Mouse (Mus musculus) neural tube, embryonic 14.5 days (tissue): ENCODE results near the gene Ccna1. TPM values are rescaled to one million over a fixed set of nuclear protein-coding genes. Genes with fewer than 3 reads are reported as not detected.

Experiments
- ATAC-seq: fragments of 200-750 bp; cut with Nextera tagmentation; 2 replicates; pipeline ENCODE4 v1.8.0; 2017; ENCODE audit warnings: low read depth, mild to moderate bottlenecking, moderate TSS enrichment, moderate library complexity
- H3K27ac ChIP-seq: fragments of 300-500 bp; sonication (generic); 2 replicates; pipeline ENCODE4 v1.5.1; 2014; ENCODE audit warnings: low read depth, mild to moderate bottlenecking, control low read depth, low read length, moderate library complexity, mixed read lengths
- H3K27me3 ChIP-seq: fragments of 300-500 bp; sonication (generic); 2 replicates; pipeline ENCODE4 v1.6.1; 2014; ENCODE audit warnings: low read length; ENCODE audit not compliant: control insufficient read depth, insufficient read depth
- H3K36me3 ChIP-seq: fragments of 300-500 bp; sonication (generic); 2 replicates; pipeline ENCODE4 v1.6.1; 2014; ENCODE audit warnings: low read length, mixed read lengths; ENCODE audit not compliant: control insufficient read depth, insufficient read depth
- H3K4me1 ChIP-seq: fragments of 300-500 bp; sonication (generic); 2 replicates; pipeline ENCODE4 v1.6.1; 2014; ENCODE audit warnings: low read length; ENCODE audit not compliant: control insufficient read depth, insufficient read depth
- H3K4me2 ChIP-seq: fragments of 300-500 bp; sonication (generic); 2 replicates; pipeline ENCODE4 v1.6.1; 2014; ENCODE audit warnings: mild to moderate bottlenecking, low read depth, low read length, control low read depth
- H3K4me3 ChIP-seq: fragments of 300-500 bp; sonication (generic); 2 replicates; pipeline ENCODE4 v1.5.1; 2014; ENCODE audit warnings: low read depth, low read length, control low read depth, mixed read lengths
- H3K9ac ChIP-seq: fragments of 300-500 bp; sonication (generic); replicated peaks from 2 replicates; pipeline ENCODE4 v1.6.1; 2014; ENCODE audit warnings: low read depth, mild to moderate bottlenecking, control low read depth, low read length, mixed read lengths
- H3K9me3 ChIP-seq: fragments of 300-500 bp; sonication (generic); 2 replicates; pipeline ENCODE4 v1.6.1; 2016; ENCODE audit warnings: low read length; ENCODE audit not compliant: control insufficient read depth
- WGBS: fragments of 180-500 bp; shearing (Covaris S2); extraction: QIAGEN DNeasy Blood & Tissue Kit; methylation state at CpG from one replicate; pipeline ENCODE4 v1.1.7; 2014; 5-methylcytosine and 5-hydroxymethylcytosine counted together
- polyA plus RNA-seq: library from polyadenylated mRNA; unstranded; fragments of >200 nt; fragmentation: Nextera tagmentation; extraction: Ambion mirVana; gene quantifications from 2 replicates; pipeline ENCODE4 v1.2.1, GENCODE M21; 2014

The Ccna1 gene
- polyA plus RNA-seq = 0.70 and 1.1 TPM in 2 replicates

GRCm38 (mm10) chr3:55055038-55055746 is at the start of gene Ccna1:
Ccna1 (minus strand) TSS chr3:55055501.
- Histone ChIP-seq H3K4me3 (peak within 1 kb of the TSS; percentile 61), H3K4me2 (peak within 1 kb of the TSS; percentile 98), H3K9me3 (no peaks in the 10 kb centered on the region), H3K4me1 (peaks cover 3% of the 10 kb centered on the region; the same call in 1 of the 2 replicates), H3K27me3 (no peaks in the 10 kb centered on the region), H3K27ac (no peak within 1 kb of the TSS), H3K36me3 (no peaks in the 10 kb centered on the region), H3K9ac (peak within 1 kb of the TSS; percentile 64)
- ATAC-seq = peak; percentile 95
- WGBS = under 1% methylated on average over 56 of the region's 73 CpGs

- Histone ChIP-seq H3K36me3 (no peaks in the 10 kb centered on the region), H3K9ac (no peak overlapping the region), H3K4me1 (peaks cover 5% of the 10 kb centered on the region; the same call in 1 of the 2 replicates), H3K27ac (no peak overlapping the region), H3K4me3 (no peak overlapping the region), H3K4me2 (no peak overlapping the region), H3K27me3 (no peaks in the 10 kb centered on the region), H3K9me3 (no peaks in the 10 kb centered on the region)
- ATAC-seq = no peak
Measured at GRCm38 (mm10) chr3:55101092-55101491, 45.8 kb upstream of the Ccna1 start.

GRCm38 (mm10) chr3:55098990-55099389 is 43.7 kb upstream of the Ccna1 start:
- H3K9me3 ChIP-seq = no peaks in the 10 kb centered on the region
- H3K27ac ChIP-seq = no peak overlapping the region
- no peak overlapping the region for H3K4me3 ChIP-seq
- H3K4me2 ChIP-seq = no peak overlapping the region
- H3K4me1 ChIP-seq = peaks cover 5% of the 10 kb centered on the region; the same call in 1 of the 2 replicates
- 82% methylated on average over 11 of the region's 11 CpGs for WGBS
- ATAC-seq = no peak
- no peak overlapping the region for H3K9ac ChIP-seq
- no peaks in the 10 kb centered on the region for H3K36me3 ChIP-seq
- H3K27me3 ChIP-seq = no peaks in the 10 kb centered on the region

GRCm38 (mm10) chr3:55098014-55098413 is 42.7 kb upstream of the Ccna1 start:
- no peak overlapping the region for H3K27ac ChIP-seq
- no peak overlapping the region for H3K4me2 ChIP-seq
- H3K4me1 ChIP-seq = peaks cover 5% of the 10 kb centered on the region; the same call in 1 of the 2 replicates
- H3K36me3 ChIP-seq = no peaks in the 10 kb centered on the region
- 11% methylated on average over 2 of the region's 2 CpGs for WGBS
- H3K4me3 ChIP-seq = no peak overlapping the region
- H3K9me3 ChIP-seq = no peaks in the 10 kb centered on the region
- no peak overlapping the region for H3K9ac ChIP-seq
- no peaks in the 10 kb centered on the region for H3K27me3 ChIP-seq
- peak; percentile 84 for ATAC-seq

GRCm38 (mm10) chr3:55097186-55097585 is 41.9 kb upstream of the Ccna1 start:
- H3K4me2 ChIP-seq = no peak overlapping the region
- H3K4me1 ChIP-seq = peaks cover 5% of the 10 kb centered on the region; the same call in 1 of the 2 replicates
- H3K27me3 ChIP-seq = no peaks in the 10 kb centered on the region
- H3K4me3 ChIP-seq = no peak overlapping the region
- H3K36me3 ChIP-seq = no peaks in the 10 kb centered on the region
- 0 out of 2 replicates have a peak overlapping the region, but pooled peaks have one; percentile 12 for H3K27ac ChIP-seq
- H3K9me3 ChIP-seq = no peaks in the 10 kb centered on the region
- no peak for ATAC-seq
- no peak overlapping the region for H3K9ac ChIP-seq
- WGBS = 42% methylated on average over 2 of the region's 2 CpGs

GRCm38 (mm10) chr3:55096655-55097005 is 41.3 kb upstream of the Ccna1 start:
- Histone ChIP-seq H3K9ac (no peak overlapping the region), H3K4me2 (no peak overlapping the region), H3K4me3 (no peak overlapping the region), H3K4me1 (peaks cover 5% of the 10 kb centered on the region; the same call in 1 of the 2 replicates), H3K9me3 (no peaks in the 10 kb centered on the region), H3K27me3 (no peaks in the 10 kb centered on the region), H3K27ac (no peak overlapping the region), H3K36me3 (no peaks in the 10 kb centered on the region)
- ATAC-seq = no peak
- WGBS = 81% methylated on average over 2 of the region's 2 CpGs

GRCm38 (mm10) chr3:55095968-55096654 is 40.8 kb upstream of the Ccna1 start:
- WGBS = 35% methylated on average over 8 of the region's 8 CpGs
- H3K9ac ChIP-seq = no peak overlapping the region
- H3K27ac ChIP-seq = no peak overlapping the region
- no peak overlapping the region for H3K4me2 ChIP-seq
- peaks cover 5% of the 10 kb centered on the region; the same call in 1 of the 2 replicates for H3K4me1 ChIP-seq
- peak; percentile 76; the same call in 1 of the 2 replicates for ATAC-seq
- no peaks in the 10 kb centered on the region for H3K36me3 ChIP-seq
- H3K27me3 ChIP-seq = no peaks in the 10 kb centered on the region
- H3K9me3 ChIP-seq = no peaks in the 10 kb centered on the region
- H3K4me3 ChIP-seq = no peak overlapping the region

- H3K4me3 ChIP-seq = no peak overlapping the region
- H3K4me2 ChIP-seq = no peak overlapping the region
- H3K9ac ChIP-seq = no peak overlapping the region
- WGBS = 70% methylated on average over 1 of the region's 1 CpGs
- no peaks in the 10 kb centered on the region for H3K36me3 ChIP-seq
- no peak for ATAC-seq
- H3K9me3 ChIP-seq = no peaks in the 10 kb centered on the region
- H3K4me1 ChIP-seq = peaks cover 5% of the 10 kb centered on the region; the same call in 1 of the 2 replicates
- H3K27ac ChIP-seq = no peak overlapping the region
- no peaks in the 10 kb centered on the region for H3K27me3 ChIP-seq
Measured at GRCm38 (mm10) chr3:55093161-55093560, 37.9 kb upstream of the Ccna1 start.

GRCm38 (mm10) chr3:55089291-55089690 is 34.0 kb upstream of the Ccna1 start:
- no peak for ATAC-seq
- H3K27me3 ChIP-seq = no peaks in the 10 kb centered on the region
- 84% methylated on average over 4 of the region's 4 CpGs for WGBS

More at GRCm38 (mm10) chr3:55089291-55089690, 34.0 kb upstream of the Ccna1 start:
- Histone ChIP-seq H3K4me1 (no peaks in the 10 kb centered on the region), H3K36me3 (no peaks in the 10 kb centered on the region), H3K4me2 (no peak overlapping the region), H3K9me3 (no peaks in the 10 kb centered on the region), H3K9ac (no peak overlapping the region), H3K4me3 (no peak overlapping the region), H3K27ac (no peak overlapping the region)
